Mouse (Mus musculus): ENCODE measurements around the gene Igf1r.

DNA sequence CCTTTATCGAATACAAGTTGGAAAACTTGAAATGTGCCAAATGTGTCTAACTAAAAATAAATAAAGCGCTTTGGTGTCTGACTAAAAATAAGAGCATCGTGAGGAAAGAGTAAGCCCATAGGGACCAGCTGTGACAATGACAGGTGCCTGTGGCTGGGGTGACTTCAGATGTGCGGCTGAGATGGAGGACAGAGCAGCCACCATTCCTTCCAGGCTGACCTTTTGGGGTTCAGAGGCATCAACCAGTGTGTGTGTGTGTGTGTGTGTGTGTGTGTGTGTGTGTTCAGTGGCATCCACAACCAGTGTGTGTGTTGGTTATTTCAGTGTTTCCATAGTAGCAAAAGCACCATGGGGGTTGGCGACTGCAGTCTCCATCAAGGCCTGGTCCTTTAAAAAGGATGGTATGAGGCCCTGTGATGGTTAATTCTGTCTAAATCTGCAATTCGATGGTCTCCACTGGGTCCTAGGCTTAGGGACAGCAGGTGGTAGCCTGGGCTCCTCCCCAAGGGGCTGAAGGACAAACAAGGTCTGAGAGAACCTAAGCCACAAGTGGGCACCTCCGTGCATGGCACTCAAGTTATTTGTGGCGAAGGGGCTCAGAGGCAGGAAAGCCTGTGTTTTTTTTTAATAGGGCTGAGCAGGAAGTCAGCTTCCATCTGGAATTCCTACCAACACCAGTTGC is 310.9 kb downstream of the Igf1r start:
- TF ChIP-seq CTCF (IDR thresholded peaks at IDR 0.05; ENCODE audit: low read depth) (no peak), EP300 (optimal IDR thresholded peaks at IDR 0.05) (no peak)
